Mouse (Mus musculus) bone marrow, adult 2 months (tissue): Measurements from ENCODE around the gene Mycl.

Experiments
- CTCF ChIP-seq: fragments of 200-500 bp; IDR thresholded peaks from 2 replicates; pipeline ENCODE4 v1.5.1; 2011; ENCODE audit warnings: low read length, control low read depth; ENCODE audit not compliant: control insufficient read depth, insufficient read depth
- POLR2A ChIP-seq: fragments of 200-500 bp; IDR thresholded peaks from 2 replicates; pipeline ENCODE4 v1.6.1; 2011; ENCODE audit warnings: low read depth, mild to moderate bottlenecking, control low read depth, low read length, borderline replicate concordance; ENCODE audit not compliant: control insufficient read depth

GRCm38 (mm10) chr4:123021591-123021990, 26.1 kb downstream of the Mycl start:
- TF ChIP-seq POLR2A: no peak
- TF ChIP-seq CTCF: no peak
